Mouse (Mus musculus) G1E (cell line): ENCODE measurements around the gene Dppa4.

ENCODE experiments used
- CTCF ChIP-seq: IDR thresholded peaks from 2 replicates; pipeline ENCODE4 v1.5.1; 2012; ENCODE audit warnings: low read depth, low read length, inconsistent platforms, mixed read lengths
- GATA1 ChIP-seq: IDR thresholded peaks from 2 replicates; pipeline ENCODE4 v1.6.1; 2012; ENCODE audit warnings: borderline replicate concordance, low read length, inconsistent platforms, mixed read lengths
- GATA2 ChIP-seq: IDR thresholded peaks from 2 replicates; pipeline ENCODE4 v1.6.1; 2012; ENCODE audit warnings: low read depth, low read length, inconsistent platforms, borderline replicate concordance
- POLR2AphosphoS5 ChIP-seq: IDR thresholded peaks from 2 replicates; pipeline ENCODE4 v1.6.1; 2012; ENCODE audit warnings: low read depth, low read length, inconsistent platforms; ENCODE audit not compliant: insufficient replicate concordance
- TAL1 ChIP-seq: conservative IDR thresholded peaks from 2 replicates; pipeline ENCODE4 v1.6.1; 2012; ENCODE audit warnings: low read depth, low read length, inconsistent platforms, mixed read lengths

DNA sequence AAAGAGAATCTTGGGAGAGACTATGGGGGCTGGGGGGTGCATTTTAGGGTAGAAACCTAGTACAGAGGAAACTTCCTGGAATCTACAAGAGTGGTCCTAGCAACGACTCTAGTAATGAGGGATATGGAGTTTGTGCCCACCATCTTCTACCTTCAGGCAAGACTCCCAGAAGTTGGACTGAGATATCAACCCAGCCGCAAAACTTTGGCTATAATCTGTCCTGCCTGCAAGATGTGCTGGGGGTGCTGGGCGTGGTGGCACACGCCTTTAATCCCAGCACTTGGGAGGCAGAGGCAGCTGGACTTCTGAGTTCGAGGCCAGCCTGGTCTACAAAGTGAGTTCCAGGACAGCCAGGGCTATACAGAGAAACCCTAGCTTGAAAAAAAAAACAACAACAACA, 28.9 kb upstream of the Dppa4 start:
- no peak for TF ChIP-seq GATA1
- TF ChIP-seq CTCF: no peak
- TF ChIP-seq TAL1: peak; percentile 34; the same call in 1 of the 2 replicates
- no peak for TF ChIP-seq POLR2AphosphoS5
- no peak for TF ChIP-seq GATA2
